Mouse (Mus musculus) neural tube, embryonic 11.5 days (tissue): ENCODE data around the gene Fdxr. TPM values are rescaled to one million over a fixed set of nuclear protein-coding genes. Genes with fewer than 3 reads are reported as not detected.
A peak's percentile ranks its signal among the peaks of the same experiment; 100 is the strongest.

Source experiments
- ATAC-seq: fragments of 200-750 bp; cut with Nextera tagmentation; 2 replicates; pipeline ENCODE4 v1.8.0; 2017; ENCODE audit warnings: moderate number of reproducible peaks, mild to moderate bottlenecking, moderate TSS enrichment, moderate library complexity; ENCODE audit not compliant: insufficient read depth, low FRiP score, low TSS enrichment
- DNase-seq: peaks from one replicate; pipeline ENCODE4 v3.0.0-alpha.2; 2015; ENCODE audit warnings: low spot score
- H3K27ac ChIP-seq: fragments of 300-500 bp; sonication (generic); 2 replicates; pipeline ENCODE4 v1.5.1; 2014; ENCODE audit warnings: low read depth, mild to moderate bottlenecking, low read length
- H3K27me3 ChIP-seq: fragments of 300-500 bp; sonication (generic); 2 replicates; pipeline ENCODE4 v1.6.1; 2014; ENCODE audit warnings: mild to moderate bottlenecking, low read length, mixed read lengths; ENCODE audit not compliant: control insufficient read depth, insufficient read depth
- H3K36me3 ChIP-seq: fragments of 300-500 bp; sonication (generic); 2 replicates; pipeline ENCODE4 v1.6.1; 2014; ENCODE audit warnings: mild to moderate bottlenecking, low read length, moderate library complexity, mixed read lengths; ENCODE audit not compliant: control insufficient read depth, insufficient read depth
- H3K4me1 ChIP-seq: fragments of 300-500 bp; sonication (generic); 2 replicates; pipeline ENCODE4 v1.6.1; 2014; ENCODE audit warnings: low read length, mixed read lengths; ENCODE audit not compliant: control insufficient read depth, insufficient read depth
- H3K4me2 ChIP-seq: fragments of 300-500 bp; sonication (generic); 2 replicates; pipeline ENCODE4 v1.6.1; 2014; ENCODE audit warnings: low read depth, mild to moderate bottlenecking, moderate library complexity
- H3K4me3 ChIP-seq: fragments of 300-500 bp; sonication (generic); 2 replicates; pipeline ENCODE4 v1.5.1; 2014; ENCODE audit warnings: low read depth, low read length
- H3K9ac ChIP-seq: fragments of 300-500 bp; sonication (generic); 2 replicates; pipeline ENCODE4 v1.6.1; 2014; ENCODE audit warnings: mild to moderate bottlenecking, low read length
- H3K9me3 ChIP-seq: fragments of 300-500 bp; sonication (generic); 2 replicates; pipeline ENCODE4 v1.6.1; 2016; ENCODE audit warnings: low read length; ENCODE audit not compliant: control insufficient read depth
- WGBS: fragments of 180-500 bp; shearing (Covaris S2); extraction: QIAGEN DNeasy Blood & Tissue Kit; methylation state at CpG from one replicate; pipeline ENCODE4 v1.1.7; 2014; 5-methylcytosine and 5-hydroxymethylcytosine counted together
- polyA plus RNA-seq: library from polyadenylated mRNA; unstranded; fragments of >200 nt; fragmentation: Nextera tagmentation; extraction: Ambion mirVana; gene quantifications from 2 replicates; pipeline ENCODE4 v1.2.1, GENCODE M21; 2014

Gene Fdxr
- polyA plus RNA-seq = 14.0 and 15.1 TPM in 2 replicates

GRCm38 (mm10) chr11:115276780-115277603, at the start of gene Fdxr:
Gene Fdxr, minus strand, starts transcription at chr11:115277050.
- no peaks in the 10 kb centered on the region for H3K9me3 ChIP-seq
- H3K9ac ChIP-seq = peak within 1 kb of the TSS; percentile 69
- peak within 1 kb of the TSS; percentile 54 for H3K27ac ChIP-seq
- no peaks in the 10 kb centered on the region; the same call in 1 of the 2 replicates for H3K36me3 ChIP-seq
- ATAC-seq (peak; percentile 95), DNase-seq (peak; percentile 98)
- H3K4me3 ChIP-seq = peak within 1 kb of the TSS; percentile 41
- WGBS = under 1% methylated on average over 42 of the region's 42 CpGs
- H3K4me2 ChIP-seq = peak within 1 kb of the TSS; percentile 68
- no peaks in the 10 kb centered on the region for H3K27me3 ChIP-seq
- peaks cover 8% of the 10 kb centered on the region for H3K4me1 ChIP-seq

DNA sequence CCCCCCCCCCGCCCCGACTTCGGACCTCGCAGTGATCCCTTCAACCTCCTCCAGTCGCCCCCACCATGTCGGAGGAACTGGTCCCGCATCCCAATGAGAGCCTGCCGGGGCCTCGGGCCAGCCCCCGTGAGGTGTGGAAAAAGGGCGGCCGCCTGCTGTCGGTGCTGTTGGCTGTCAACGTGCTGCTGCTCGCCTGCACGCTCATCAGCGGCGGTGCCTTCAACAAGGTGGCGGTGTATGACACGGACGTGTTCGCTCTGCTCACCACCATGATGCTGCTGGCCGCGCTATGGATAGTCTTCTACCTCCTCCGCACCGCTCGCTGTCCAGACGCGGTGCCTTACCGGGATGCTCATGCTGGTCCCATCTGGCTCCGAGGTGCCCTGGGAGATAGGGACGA, 46.5 kb upstream of the Fdxr start:
- Histone ChIP-seq H3K4me2 (no peak overlapping the region), H3K9ac (no peak overlapping the region), H3K4me1 (peaks cover 5% of the 10 kb centered on the region; the same call in 1 of the 2 replicates), H3K27ac (no peak overlapping the region), H3K4me3 (no peak overlapping the region), H3K36me3 (no peaks in the 10 kb centered on the region), H3K27me3 (peaks cover 63% of the 10 kb centered on the region), H3K9me3 (no peaks in the 10 kb centered on the region)
- ATAC-seq (no peak), DNase-seq (no peak)
- WGBS = 16% methylated on average over 32 of the region's 32 CpGs

DNA sequence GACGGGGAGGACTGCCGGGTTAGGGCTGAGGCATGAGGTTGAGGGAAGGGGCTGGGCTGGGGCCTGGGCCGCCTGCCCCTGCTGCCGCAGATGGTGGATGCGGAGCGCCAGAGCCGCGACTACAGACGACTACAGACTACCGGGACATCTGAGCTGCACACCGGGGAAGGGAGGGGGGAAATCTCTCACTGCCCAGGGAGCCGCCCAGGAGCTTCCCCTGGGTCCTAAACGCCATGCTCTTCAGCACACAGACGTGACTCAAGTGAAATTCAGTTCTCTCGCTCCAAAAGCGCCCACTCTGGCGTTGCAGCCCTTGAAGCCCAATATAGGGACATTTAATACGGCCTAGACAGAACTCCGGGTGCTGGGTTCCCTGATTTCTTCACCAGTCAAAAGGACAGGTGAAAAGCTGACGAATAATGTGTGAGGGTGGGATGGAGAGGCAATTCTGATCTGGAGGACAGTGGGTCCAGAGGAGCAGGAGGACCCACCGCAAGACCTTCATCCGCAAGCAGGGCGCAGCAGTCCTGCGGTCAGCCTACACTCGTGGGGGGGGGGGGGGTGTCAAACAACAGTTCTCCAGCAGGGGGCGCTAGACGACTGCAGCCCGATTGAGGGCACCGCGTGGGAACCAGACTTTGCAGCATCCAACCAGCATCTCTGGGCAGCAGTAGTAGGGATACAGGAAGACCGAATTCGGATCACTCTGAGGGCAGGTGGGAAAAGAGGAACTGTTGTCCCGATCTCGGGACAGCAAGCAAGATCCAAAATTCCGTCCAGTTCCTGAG, 45.2 kb upstream of the Fdxr start, which contains the start of gene Ush1g:
TSS of gene Ush1g (minus strand) at position 136 of the 788 bp plus-strand sequence.
- WGBS = 5% methylated on average over 35 of the region's 35 CpGs
- ATAC-seq (no peak), DNase-seq (peak; percentile 80)
- H3K9ac ChIP-seq = no peak within 1 kb of the TSS
- peaks cover 75% of the 10 kb centered on the region for H3K27me3 ChIP-seq
- no peaks in the 10 kb centered on the region for H3K9me3 ChIP-seq
- no peak within 1 kb of the TSS for H3K27ac ChIP-seq
- H3K4me3 ChIP-seq = no peak within 1 kb of the TSS
- H3K36me3 ChIP-seq = no peaks in the 10 kb centered on the region
- H3K4me2 ChIP-seq = no peak within 1 kb of the TSS
- peaks cover 5% of the 10 kb centered on the region; the same call in 1 of the 2 replicates for H3K4me1 ChIP-seq

- H3K9ac ChIP-seq = no peak overlapping the region
- 6% methylated on average over 16 of the region's 18 CpGs for WGBS
- DNase-seq (no peak), ATAC-seq (no peak)
- peaks cover 5% of the 10 kb centered on the region; the same call in 1 of the 2 replicates for H3K4me1 ChIP-seq
- no peaks in the 10 kb centered on the region for H3K36me3 ChIP-seq
- H3K4me2 ChIP-seq = no peak overlapping the region
- no peaks in the 10 kb centered on the region for H3K9me3 ChIP-seq
- peaks cover 98% of the 10 kb centered on the region for H3K27me3 ChIP-seq
- H3K27ac ChIP-seq = no peak overlapping the region
- H3K4me3 ChIP-seq = no peak overlapping the region
Measured at GRCm38 (mm10) chr11:115319704-115320383, 43.0 kb upstream of the Fdxr start.

GRCm38 (mm10) chr11:115318245-115319027, 41.6 kb upstream of the Fdxr start:
- Histone ChIP-seq H3K9ac (no peak overlapping the region; the same call in 1 of the 2 replicates), H3K36me3 (no peaks in the 10 kb centered on the region), H3K4me1 (peaks cover 5% of the 10 kb centered on the region; the same call in 1 of the 2 replicates), H3K9me3 (no peaks in the 10 kb centered on the region), H3K4me3 (no peak overlapping the region), H3K27ac (no peak overlapping the region), H3K4me2 (no peak overlapping the region), H3K27me3 (peaks cover 92% of the 10 kb centered on the region)
- WGBS = 6% methylated on average over 63 of the region's 63 CpGs
- ATAC-seq (no peak), DNase-seq (no peak)

DNA sequence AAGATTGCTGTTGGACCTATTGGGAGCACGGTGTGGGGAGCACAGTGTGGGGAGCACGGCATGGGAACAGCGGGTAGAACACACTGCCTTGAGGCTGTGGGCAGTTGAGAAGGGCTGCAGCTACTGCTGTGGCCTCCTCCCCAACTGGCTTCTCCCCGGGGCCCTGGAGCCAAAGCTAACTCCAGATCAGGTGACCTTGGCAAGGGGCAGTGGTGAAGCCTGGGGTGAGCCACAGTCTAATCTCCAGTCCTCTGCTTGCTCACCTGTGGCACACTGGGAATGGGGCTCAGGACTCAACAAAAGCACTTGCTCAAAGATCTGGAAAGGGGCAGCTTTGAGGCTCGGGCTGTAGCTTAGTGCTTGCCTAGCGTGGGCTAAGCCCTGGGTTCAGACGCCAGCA, 40.4 kb upstream of the Fdxr start:
- Histone ChIP-seq H3K27me3 (peaks cover 82% of the 10 kb centered on the region), H3K36me3 (no peaks in the 10 kb centered on the region), H3K4me3 (no peak overlapping the region), H3K4me2 (no peak overlapping the region), H3K4me1 (peaks cover 5% of the 10 kb centered on the region; the same call in 1 of the 2 replicates), H3K9me3 (no peaks in the 10 kb centered on the region), H3K9ac (no peak overlapping the region), H3K27ac (no peak overlapping the region)
- WGBS = 69% methylated on average over 7 of the region's 7 CpGs
- DNase-seq = no peak
- ATAC-seq = no peak

- H3K9me3 ChIP-seq = no peaks in the 10 kb centered on the region
- no peak overlapping the region for H3K9ac ChIP-seq
- no peak for ATAC-seq
- no peak overlapping the region for H3K4me3 ChIP-seq
- H3K27me3 ChIP-seq = peaks cover 52% of the 10 kb centered on the region
- H3K36me3 ChIP-seq = no peaks in the 10 kb centered on the region
- H3K4me1 ChIP-seq = no peaks in the 10 kb centered on the region
- no peak for DNase-seq
- H3K4me2 ChIP-seq = no peak overlapping the region
- 52% methylated on average over 2 of the region's 2 CpGs for WGBS
- H3K27ac ChIP-seq = no peak overlapping the region
Measured at GRCm38 (mm10) chr11:115314249-115314648, 37.4 kb upstream of the Fdxr start.

GRCm38 (mm10) chr11:115308781-115309180, 31.9 kb upstream of the Fdxr start:
- no peaks in the 10 kb centered on the region for H3K9me3 ChIP-seq
- no peak overlapping the region for H3K27ac ChIP-seq
- H3K36me3 ChIP-seq = no peaks in the 10 kb centered on the region
- peaks cover 2% of the 10 kb centered on the region; the same call in 1 of the 2 replicates for H3K27me3 ChIP-seq
- H3K4me3 ChIP-seq = no peak overlapping the region
- no peaks in the 10 kb centered on the region for H3K4me1 ChIP-seq
- no peak overlapping the region for H3K9ac ChIP-seq
- no peak overlapping the region for H3K4me2 ChIP-seq
- no peak for DNase-seq
- 72% methylated on average over 1 of the region's 1 CpGs for WGBS
- no peak for ATAC-seq
